ENCODE assay signal across 24 mouse cellular contexts in the genomic region with DNA sequence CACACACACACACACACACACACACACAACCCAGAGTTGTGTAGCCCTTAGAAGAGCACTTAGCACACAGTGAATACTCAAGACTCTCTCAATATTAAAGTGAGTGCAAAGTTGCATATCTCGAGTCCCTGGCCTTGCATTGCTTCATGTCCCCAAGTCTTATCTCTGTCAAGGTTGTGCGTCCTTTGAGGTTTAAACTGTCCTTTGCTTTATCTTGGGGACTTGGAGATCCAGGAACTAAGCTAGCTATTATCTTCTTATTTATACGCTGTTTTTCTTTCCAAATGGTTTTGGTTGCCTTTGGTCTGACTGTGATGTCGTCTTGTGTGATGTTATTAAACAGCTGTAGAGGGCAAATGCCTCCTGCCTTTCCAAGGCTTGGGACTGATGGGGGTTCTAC.
DNase-seq lines count a peak whose midpoint lies in the region; ATAC-seq lines count a peak whose summit lies in the region.
"Had no signal": no experiment of that assay in that cellular context is flagged by ENCODE, and none has a peak within 500 bp of the region (broad histone marks: within the 10 kb centered on the region; RNA-seq: fewer than 3 reads in every experiment).

No protein-coding gene starts in this region.

- 70% methylated on average over 4 of the region's 4 CpGs for WGBS in midbrain, embryonic 10.5 days
- 64% methylated on average over 4 of the region's 4 CpGs for WGBS in midbrain, embryonic 15.5 days

- no peak overlapping the region for H3K4me3 ChIP-seq in midbrain, embryonic 10.5 days
- H3K4me3 ChIP-seq in midbrain, embryonic 15.5 days = no peak overlapping the region
- H3K4me3 ChIP-seq: embryonic facial prominence, embryonic 13.5 days; erythroblast, embryonic 14.5 days; heart, embryonic 10.5 days; layer of hippocampus, adult 2 months had no signal

- DNase-seq in adrenal gland, adult 2 months = peak; percentile 31
- DNase-seq in adrenal gland, postnatal 10 days = no peak
- DNase-seq in midbrain, embryonic 10.5 days (ENCODE audit: low spot score) = no peak
- DNase-seq in MEL-GATA-1-ER (ENCODE audit: extremely low read depth, low read depth) = peak; percentile 10
- DNase-seq in testis, postnatal 14 days (ENCODE audit: low spot score) = peak; percentile 12
- DNase-seq in right cerebral cortex, postnatal 25 days = no peak
- DNase-seq: cerebellum, adult 2 months; cerebellum, postnatal 25 days; heart, postnatal 4 days; kidney, postnatal 25 days; lung, adult 18-20 months; lung, postnatal 10 days; spleen, adult 18-20 months; thymus, postnatal 25 days had no signal

- ATAC-seq in midbrain, embryonic 15.5 days (replicated peaks) = no peak
- ATAC-seq: activated CD4-positive, CD25-positive, alpha-beta regulatory T cell, adult 4 months; CD4-positive, CD25-positive, alpha-beta regulatory T cell, adult 4 months; forebrain, embryonic 14.5 days; hindbrain, postnatal 0 days; intestine, embryonic 16.5 days had no signal

- peaks cover 59% of the 10 kb centered on the region for H3K4me1 ChIP-seq in midbrain, embryonic 10.5 days
- H3K4me1 ChIP-seq in midbrain, embryonic 15.5 days = peaks cover 11% of the 10 kb centered on the region

- no peak overlapping the region for H3K4me2 ChIP-seq in midbrain, embryonic 15.5 days
- H3K4me2 ChIP-seq: embryonic facial prominence, embryonic 13.5 days had no signal

- no peaks in the 10 kb centered on the region for H3K27me3 ChIP-seq in midbrain, embryonic 10.5 days (ENCODE audit: low read depth, poor library complexity, severe bottlenecking)
- H3K27me3 ChIP-seq in midbrain, embryonic 15.5 days (replicated peaks) = 0 out of 2 replicates have a peak, but pooled peaks cover 3% of the 10 kb centered on the region
- H3K27me3 ChIP-seq: embryonic facial prominence, embryonic 13.5 days had no signal

- H3K27ac ChIP-seq in midbrain, embryonic 10.5 days (replicated peaks) = peak overlapping the region; percentile 63
- H3K27ac ChIP-seq in midbrain, embryonic 15.5 days = no peak overlapping the region
- H3K27ac ChIP-seq: embryonic facial prominence, embryonic 13.5 days; heart, embryonic 10.5 days; hindbrain, postnatal 0 days; layer of hippocampus, adult 2 months had no signal

- no peak overlapping the region for H3K9ac ChIP-seq in midbrain, embryonic 15.5 days
- H3K9ac ChIP-seq: embryonic facial prominence, embryonic 13.5 days had no signal

- H3K36me3 ChIP-seq in midbrain, embryonic 10.5 days = no peaks in the 10 kb centered on the region
- H3K36me3 ChIP-seq in midbrain, embryonic 15.5 days (replicated peaks) = no peaks in the 10 kb centered on the region
- H3K36me3 ChIP-seq: embryonic facial prominence, embryonic 13.5 days; heart, embryonic 10.5 days had no signal

- H3K9me3 ChIP-seq in midbrain, embryonic 10.5 days (replicated peaks) = no peaks in the 10 kb centered on the region
- no peaks in the 10 kb centered on the region for H3K9me3 ChIP-seq in midbrain, embryonic 15.5 days
- H3K9me3 ChIP-seq: embryonic facial prominence, embryonic 13.5 days; heart, embryonic 10.5 days had no signal

Comparison
In these comparisons a context has a peak if more than half of its experiments do, and no peak if none do; other contexts are left out.
1. DNase-seq: peak in adrenal gland, adult 2 months (single experiment), MEL-GATA-1-ER (single experiment) and testis, postnatal 14 days (single experiment); none in adrenal gland, postnatal 10 days (single experiment), midbrain, embryonic 10.5 days (single experiment) and right cerebral cortex, postnatal 25 days (single experiment).